Mouse (Mus musculus): ENCODE results near the gene Ces1a.

DNA sequence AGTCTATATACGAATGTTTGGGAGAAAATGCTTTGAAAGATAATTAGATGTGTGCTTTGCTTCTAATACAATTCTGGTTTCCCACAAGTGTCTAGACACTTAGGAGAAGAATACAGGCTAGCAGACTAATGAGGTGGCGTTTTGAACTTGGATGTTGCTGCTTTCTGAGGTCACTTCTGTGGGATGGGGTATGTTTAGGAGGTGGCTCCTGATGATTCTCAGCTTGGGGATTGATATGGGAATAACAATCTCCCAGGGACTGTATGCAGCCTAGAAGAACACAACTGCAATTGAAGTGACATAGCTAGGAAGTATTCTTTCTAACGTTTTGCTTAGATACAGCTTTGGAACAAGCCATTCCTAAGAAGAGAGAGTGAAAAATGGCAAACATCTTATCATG, 65.5 kb downstream of the Ces1a start:
- TF ChIP-seq POLR2A (IDR thresholded peaks at IDR 0.05; ENCODE audit: low read depth, low read length) (no peak), CTCF (IDR thresholded peaks at IDR 0.05; ENCODE audit: borderline replicate concordance, insufficient read depth, low read length) (no peak)
